Mouse (Mus musculus) hindbrain, postnatal 0 days (tissue): ENCODE data around the gene Snrpd2. TPM values are rescaled to one million over a fixed set of nuclear protein-coding genes. Genes with fewer than 3 reads are reported as not detected.

Experiments used
- ATAC-seq: fragments of 200-750 bp; cut with Nextera tagmentation; 2 replicates; pipeline ENCODE4 v1.8.0; 2017; ENCODE audit warnings: mild to moderate bottlenecking, moderate TSS enrichment, moderate library complexity
- DNase-seq: peaks from one replicate; pipeline ENCODE4 v3.0.0-alpha.2; 2015; ENCODE audit warnings: low spot score
- H3K27ac ChIP-seq: fragments of 300-500 bp; sonication (generic); 2 replicates; pipeline ENCODE4 v1.5.1; 2014; ENCODE audit warnings: mild to moderate bottlenecking
- H3K27me3 ChIP-seq: fragments of 300-500 bp; sonication (generic); 2 replicates; pipeline ENCODE4 v1.6.1; 2014; ENCODE audit warnings: low read length, mixed read lengths; ENCODE audit not compliant: insufficient read depth
- H3K36me3 ChIP-seq: fragments of 300-500 bp; sonication (generic); 2 replicates; pipeline ENCODE4 v1.6.1; 2014; ENCODE audit warnings: low read length, mixed read lengths; ENCODE audit not compliant: insufficient read depth
- H3K4me1 ChIP-seq: fragments of 300-500 bp; sonication (generic); 2 replicates; pipeline ENCODE4 v1.6.1; 2014; ENCODE audit warnings: antibody characterized with exemption, low read length, mixed read lengths; ENCODE audit not compliant: insufficient read depth
- H3K4me2 ChIP-seq: fragments of 300-500 bp; sonication (generic); 2 replicates; pipeline ENCODE4 v1.6.1; 2014; ENCODE audit warnings: low read depth, mild to moderate bottlenecking, low read length, moderate library complexity, mixed read lengths
- H3K4me3 ChIP-seq: fragments of 300-500 bp; sonication (generic); 2 replicates; pipeline ENCODE4 v1.5.1; 2014; ENCODE audit warnings: low read length
- H3K9ac ChIP-seq: fragments of 300-500 bp; sonication (generic); replicated peaks from 2 replicates; pipeline ENCODE4 v1.6.1; 2014; ENCODE audit warnings: mild to moderate bottlenecking, low read length, moderate library complexity, mixed read lengths
- H3K9me3 ChIP-seq: fragments of 300-500 bp; sonication (generic); 2 replicates; pipeline ENCODE4 v1.6.1; 2016; ENCODE audit warnings: low read length, mixed read lengths
- CTCF ChIP-seq: IDR thresholded peaks from 2 replicates; pipeline ENCODE4 v1.5.1; 2016; ENCODE audit warnings: antibody characterized with exemption, control low read depth, low read depth
- WGBS: fragments of 180-500 bp; shearing (Covaris S2); extraction: QIAGEN DNeasy Blood & Tissue Kit; methylation state at CpG from one replicate; pipeline ENCODE4 v1.1.7; 2014; 5-methylcytosine and 5-hydroxymethylcytosine counted together
- microRNA counts: library from miRNA; unstranded; fragments of <30 nt; microRNA quantifications from one replicate; lab custom pipeline; 2015
- microRNA-seq, 2 experiments: library from miRNA; unstranded; fragments of <30 nt; microRNA quantifications; one replicate each; pipeline ENCODE4; 2016
- polyA plus RNA-seq: library from polyadenylated mRNA; unstranded; fragments of >200 nt; fragmentation: Nextera tagmentation; extraction: Ambion mirVana; gene quantifications from 2 replicates; pipeline ENCODE4 v1.2.1, GENCODE M21; 2015
- total RNA-seq: library from RNA; depleted of rRNA; stranded (reverse); fragments of >200 nt; gene quantifications from 2 replicates; pipeline ENCODE4 v1.2.3, GENCODE M21; 2014; rRNA removed

Gene Snrpd2
- total and polyA plus RNA-seq, 2 experiments from 2014 or later: 42.9 to 118 TPM

GRCm38 (mm10) chr7:19201660-19202059 is 52.1 kb downstream of the Snrpd2 start:
- ATAC-seq: no peak
- TF ChIP-seq CTCF: no peak
- 75% methylated on average over 8 of the region's 15 CpGs for WGBS

GRCm38 (mm10) chr7:19202065-19202850 is 52.7 kb downstream of the Snrpd2 start:
- Histone ChIP-seq H3K27ac (no peak overlapping the region), H3K4me1 (no peaks in the 10 kb centered on the region), H3K36me3 (peaks cover 24% of the 10 kb centered on the region), H3K4me3 (no peak overlapping the region), H3K27me3 (no peaks in the 10 kb centered on the region), H3K9ac (no peak overlapping the region), H3K9me3 (no peaks in the 10 kb centered on the region), H3K4me2 (no peak overlapping the region)
- no peak for TF ChIP-seq CTCF
- WGBS: 61% methylated on average over 15 of the region's 15 CpGs
- ATAC-seq (no peak), DNase-seq (no peak)

More at GRCm38 (mm10) chr7:19201660-19202059, 52.1 kb downstream of the Snrpd2 start:
- Histone ChIP-seq H3K27ac (no peak overlapping the region), H3K4me1 (no peaks in the 10 kb centered on the region), H3K4me3 (no peak overlapping the region), H3K9ac (no peak overlapping the region), H3K27me3 (no peaks in the 10 kb centered on the region), H3K36me3 (peaks cover 27% of the 10 kb centered on the region), H3K4me2 (no peak overlapping the region), H3K9me3 (no peaks in the 10 kb centered on the region)
- DNase-seq: no peak

MicroRNA genes within 50 kb of the gene (microRNA counts, 519-probe panel; counts per million panel counts)
- 370 counts per million, percentile 5 among the panel's probes with 10 or more counts for microRNA mmu-miR-330 (lab: Ali Mortazavi, UCI)

Small RNA genes lying within 50 kb of the gene (microRNA-seq; reads per million reads assigned to microRNA genes)
- gene Mir330: 738 to 864 reads per million in 2 experiments

Other genes with a start within 250 kb of the Snrpd2 start
- gene Ccdc61, start 239.3 kb upstream of the Snrpd2 start, total RNA-seq: 22.0 and 31.5 TPM in 2 replicates
- 32.9 and 35.2 TPM in 2 replicates for gene Ccdc61, start 239.3 kb upstream of the Snrpd2 start, polyA plus RNA-seq
- gene Nova2, start 223.8 kb upstream of the Snrpd2 start, total RNA-seq: 18.3 and 19.8 TPM in 2 replicates
- gene Nova2, start 223.8 kb upstream of the Snrpd2 start, polyA plus RNA-seq: 9.2 and 9.7 TPM in 2 replicates
- 1.3 and 2.6 TPM in 2 replicates for gene Nanos2, start 162.3 kb upstream of the Snrpd2 start, total RNA-seq
- gene Nanos2, start 162.3 kb upstream of the Snrpd2 start, polyA plus RNA-seq: 1.6 TPM in 2 replicates
- 22.5 and 26.1 TPM in 2 replicates for gene Mypop, start 158.5 kb upstream of the Snrpd2 start, total RNA-seq
- gene Mypop, start 158.5 kb upstream of the Snrpd2 start, polyA plus RNA-seq: 5.6 and 6.0 TPM in 2 replicates
- gene Irf2bp1, start 145.7 kb upstream of the Snrpd2 start, total RNA-seq: 128 and 140 TPM in 2 replicates
- 20.0 and 22.4 TPM in 2 replicates for gene Irf2bp1, start 145.7 kb upstream of the Snrpd2 start, polyA plus RNA-seq
- gene Foxa3, start 126.2 kb upstream of the Snrpd2 start, total RNA-seq: not detected in 2 replicates
- not detected in 2 replicates for gene Foxa3, start 126.2 kb upstream of the Snrpd2 start, polyA plus RNA-seq
- gene Sympk, start 125.3 kb upstream of the Snrpd2 start, total RNA-seq: 85.4 and 88.0 TPM in 2 replicates
- gene Sympk, start 125.3 kb upstream of the Snrpd2 start, polyA plus RNA-seq: 19.2 TPM in 2 replicates
- not detected in 2 replicates for gene Rsph6a, start 95.0 kb upstream of the Snrpd2 start, total RNA-seq
- gene Rsph6a, start 95.0 kb upstream of the Snrpd2 start, polyA plus RNA-seq: 0.19 and 0.44 TPM in 2 replicates
- gene Dmwd, start 73.5 kb upstream of the Snrpd2 start, total RNA-seq: 145 and 151 TPM in 2 replicates
- 28.9 and 30.9 TPM in 2 replicates for gene Dmwd, start 73.5 kb upstream of the Snrpd2 start, polyA plus RNA-seq
- 19.5 and 27.8 TPM in 2 replicates for gene Dmpk, start 65.9 kb upstream of the Snrpd2 start, total RNA-seq
- 4.8 and 5.6 TPM in 2 replicates for gene Dmpk, start 65.9 kb upstream of the Snrpd2 start, polyA plus RNA-seq
- 10.3 and 12.1 TPM in 2 replicates for gene Six5, start 55.1 kb upstream of the Snrpd2 start, total RNA-seq
- gene Six5, start 55.1 kb upstream of the Snrpd2 start, polyA plus RNA-seq: 1.4 and 1.5 TPM in 2 replicates
- gene Gm4969, start 31.4 kb upstream of the Snrpd2 start, total RNA-seq: 4.6 and 6.3 TPM in 2 replicates
- gene Gm4969, start 31.4 kb upstream of the Snrpd2 start, polyA plus RNA-seq: 7.7 and 7.9 TPM in 2 replicates
- gene Fbxo46, start 29.9 kb upstream of the Snrpd2 start, total RNA-seq: 19.6 and 23.8 TPM in 2 replicates
- 7.7 and 9.0 TPM in 2 replicates for gene Fbxo46, start 29.9 kb upstream of the Snrpd2 start, polyA plus RNA-seq
- 17.3 and 18.3 TPM in 2 replicates for gene Qpctl, start 431 bp upstream of the Snrpd2 start, total RNA-seq
- 24.7 and 25.5 TPM in 2 replicates for gene Qpctl, start 431 bp upstream of the Snrpd2 start, polyA plus RNA-seq
- 2.0 and 3.0 TPM in 2 replicates for gene Gipr, start 16.4 kb downstream of the Snrpd2 start, total RNA-seq
- gene Gipr, start 16.4 kb downstream of the Snrpd2 start, polyA plus RNA-seq: 0.85 and 1.3 TPM in 2 replicates
- gene Eml2, start 26.7 kb downstream of the Snrpd2 start, total RNA-seq: 88.2 and 103 TPM in 2 replicates
- gene Eml2, start 26.7 kb downstream of the Snrpd2 start, polyA plus RNA-seq: 15.0 and 18.9 TPM in 2 replicates
- 3.8 and 4.5 TPM in 2 replicates for gene Gpr4, start 62.8 kb downstream of the Snrpd2 start, total RNA-seq
- gene Gpr4, start 62.8 kb downstream of the Snrpd2 start, polyA plus RNA-seq: 4.1 and 4.4 TPM in 2 replicates
- 44.2 and 47.7 TPM in 2 replicates for gene Opa3, start 78.6 kb downstream of the Snrpd2 start, total RNA-seq
- gene Opa3, start 78.6 kb downstream of the Snrpd2 start, polyA plus RNA-seq: 34.6 and 37.1 TPM in 2 replicates
- 62.6 and 68.3 TPM in 2 replicates for gene Vasp, start 122.1 kb downstream of the Snrpd2 start, total RNA-seq
- 35.5 and 37.0 TPM in 2 replicates for gene Vasp, start 122.1 kb downstream of the Snrpd2 start, polyA plus RNA-seq
- 2.1 and 2.9 TPM in 2 replicates for gene Ppm1n, start 130.3 kb downstream of the Snrpd2 start, total RNA-seq
- 2.0 and 2.5 TPM in 2 replicates for gene Ppm1n, start 130.3 kb downstream of the Snrpd2 start, polyA plus RNA-seq
- gene Rtn2, start 132.9 kb downstream of the Snrpd2 start, total RNA-seq: 151 and 155 TPM in 2 replicates
- gene Rtn2, start 132.9 kb downstream of the Snrpd2 start, polyA plus RNA-seq: 98.4 and 101 TPM in 2 replicates
- gene Fosb, start 160.3 kb downstream of the Snrpd2 start, total RNA-seq: 0.31 and 1.0 TPM in 2 replicates
- gene Fosb, start 160.3 kb downstream of the Snrpd2 start, polyA plus RNA-seq: 0.09 and 0.11 TPM in 2 replicates
- gene Ercc1, start 195.1 kb downstream of the Snrpd2 start, total RNA-seq: 44.1 and 46.1 TPM in 2 replicates
- 69.0 and 74.2 TPM in 2 replicates for gene Ercc1, start 195.1 kb downstream of the Snrpd2 start, polyA plus RNA-seq
- 11.1 and 12.4 TPM in 2 replicates for gene Cd3eap, start 209.8 kb downstream of the Snrpd2 start, total RNA-seq
- gene Cd3eap, start 209.8 kb downstream of the Snrpd2 start, polyA plus RNA-seq: 17.9 and 19.3 TPM in 2 replicates
- 0.68 and 1.0 TPM in 2 replicates for gene Ppp1r13l, start 210.0 kb downstream of the Snrpd2 start, total RNA-seq
- gene Ppp1r13l, start 210.0 kb downstream of the Snrpd2 start, polyA plus RNA-seq: 1.0 and 1.2 TPM in 2 replicates
- 57.3 and 65.1 TPM in 2 replicates for gene Ercc2, start 232.3 kb downstream of the Snrpd2 start, total RNA-seq
- gene Ercc2, start 232.3 kb downstream of the Snrpd2 start, polyA plus RNA-seq: 18.6 and 19.9 TPM in 2 replicates